Mouse (Mus musculus) urinary bladder, postnatal 14 days (tissue): ENCODE measurements around the gene 2410137M14Rik.
"Not testable (repeated sequence)": the region's sequence is repeated elsewhere in the genome, so short reads cannot be mapped to it uniquely, and the experiment has no call there.

Experiments used
- DNase-seq: peaks from one replicate; pipeline ENCODE4 v3.0.0; 2021; ENCODE audit warnings: low spot score

Gene 2410137M14Rik

GRCm38 (mm10) chr17:36981221-36981813 lies at the start of gene 2410137M14Rik:
Gene 2410137M14Rik, minus strand, starts transcription at chr17:36981237.
- DNase-seq: no peak

GRCm38 (mm10) chr17:37029162-37029561 lies 48.1 kb upstream of the 2410137M14Rik start:
- no peak for DNase-seq

GRCm38 (mm10) chr17:37028683-37029120 lies 47.7 kb upstream of the 2410137M14Rik start:
- peak; percentile 91 for DNase-seq

- DNase-seq: no peak
Measured at GRCm38 (mm10) chr17:37028212-37028611, 47.2 kb upstream of the 2410137M14Rik start.

- DNase-seq: no peak
Measured at GRCm38 (mm10) chr17:37027486-37027885, 46.4 kb upstream of the 2410137M14Rik start.

GRCm38 (mm10) chr17:37026425-37026824 lies 45.4 kb upstream of the 2410137M14Rik start:
- no peak for DNase-seq

- DNase-seq: no peak
Measured at GRCm38 (mm10) chr17:37022628-37023576, 41.9 kb upstream of the 2410137M14Rik start, which contains the start of gene Mog. Gene Mog, minus strand, starts transcription at chr17:37023398.

GRCm38 (mm10) chr17:37019242-37019641 lies 38.2 kb upstream of the 2410137M14Rik start:
- not testable (repeated sequence) for DNase-seq

- no peak for DNase-seq
Measured at GRCm38 (mm10) chr17:37018328-37018727, 37.3 kb upstream of the 2410137M14Rik start.

- DNase-seq: no peak
Measured at GRCm38 (mm10) chr17:37016333-37016732, 35.3 kb upstream of the 2410137M14Rik start.

GRCm38 (mm10) chr17:37012141-37012540 lies 31.1 kb upstream of the 2410137M14Rik start:
- DNase-seq: no peak

- DNase-seq: no peak
Measured at GRCm38 (mm10) chr17:37011719-37012118, 30.7 kb upstream of the 2410137M14Rik start.

GRCm38 (mm10) chr17:37009460-37010042 lies 28.5 kb upstream of the 2410137M14Rik start:
- DNase-seq: no peak

- no peak for DNase-seq
Measured at GRCm38 (mm10) chr17:37008161-37008560, 27.1 kb upstream of the 2410137M14Rik start.

GRCm38 (mm10) chr17:37003366-37003765 lies 22.3 kb upstream of the 2410137M14Rik start:
- DNase-seq: no peak

GRCm38 (mm10) chr17:37002364-37003330 lies 21.6 kb upstream of the 2410137M14Rik start:
- peak; percentile 74 for DNase-seq

- no peak for DNase-seq
Measured at GRCm38 (mm10) chr17:37000863-37001262, 19.8 kb upstream of the 2410137M14Rik start, which contains the start of gene Zfp57. Gene Zfp57, plus strand, starts transcription at chr17:37001163.

- DNase-seq: no peak
Measured at GRCm38 (mm10) chr17:36998477-36998876, 17.4 kb upstream of the 2410137M14Rik start.

GRCm38 (mm10) chr17:36997033-36997735 lies 16.1 kb upstream of the 2410137M14Rik start:
- peak; percentile 89 for DNase-seq

GRCm38 (mm10) chr17:36995448-36995847 lies 14.4 kb upstream of the 2410137M14Rik start:
- DNase-seq: no peak

- DNase-seq: no peak
Measured at GRCm38 (mm10) chr17:36994528-36994927, 13.5 kb upstream of the 2410137M14Rik start.
